Comparison of ENCODE assay signal across 9 mouse cellular contexts in genomic region chr4:115839956-115840355, GRCm38 (mm10). TPM values are rescaled to one million over a fixed set of nuclear protein-coding genes. Genes with fewer than 3 reads are reported as not detected.
DNase-seq lines count a peak whose midpoint lies in the region; ATAC-seq and TF ChIP-seq lines count a peak whose summit lies in the region.
"Had no signal": no experiment of that assay in that cellular context is flagged by ENCODE, and none has a peak within 500 bp of the region (broad histone marks: within the 10 kb centered on the region; RNA-seq: fewer than 3 reads in every experiment).

No protein-coding gene starts in this region.

- no peak for TF ChIP-seq CTCF in layer of hippocampus, adult 2 months (conservative IDR thresholded peaks at IDR 0.05)

- 71% methylated on average over 4 of the region's 4 CpGs for WGBS in forebrain, embryonic 10.5 days
- 60% methylated on average over 4 of the region's 4 CpGs for WGBS in midbrain, embryonic 14.5 days

- no peaks in the 10 kb centered on the region for H3K27me3 ChIP-seq in forebrain, embryonic 10.5 days (ENCODE audit: poor library complexity, severe bottlenecking)
- H3K27me3 ChIP-seq in midbrain, embryonic 14.5 days (ENCODE audit: control insufficient read depth, insufficient read depth, low read length) = no peaks in the 10 kb centered on the region

- H3K4me3 ChIP-seq in layer of hippocampus, adult 2 months = peak overlapping the region; percentile 93
- H3K4me3 ChIP-seq in forebrain, embryonic 10.5 days = peak overlapping the region; percentile 84
- H3K4me3 ChIP-seq in midbrain, embryonic 14.5 days (replicated peaks; ENCODE audit: low read depth, low read length) = peak overlapping the region; percentile 59

- H3K36me3 ChIP-seq in forebrain, embryonic 10.5 days (replicated peaks) = 0 out of 2 replicates have a peak, but pooled peaks cover 2% of the 10 kb centered on the region
- H3K36me3 ChIP-seq in midbrain, embryonic 14.5 days (ENCODE audit: control insufficient read depth, insufficient read depth, low read length) = no peaks in the 10 kb centered on the region

- peak overlapping the region; percentile 73 for H3K4me2 ChIP-seq in midbrain, embryonic 14.5 days (ENCODE audit: low read length)

- ATAC-seq in midbrain, embryonic 14.5 days (ENCODE audit: low FRiP score, low TSS enrichment) = no peak
- ATAC-seq in activated CD4-positive, CD25-positive, alpha-beta regulatory T cell, adult 4 months = no peak

- H3K4me1 ChIP-seq in forebrain, embryonic 10.5 days = peaks cover 27% of the 10 kb centered on the region
- peaks cover 3% of the 10 kb centered on the region for H3K4me1 ChIP-seq in midbrain, embryonic 14.5 days (ENCODE audit: control insufficient read depth, insufficient read depth, low read length)

- 0 out of 2 replicates have a peak overlapping the region, but pooled peaks have one; percentile 86 for H3K27ac ChIP-seq in layer of hippocampus, adult 2 months
- no peak overlapping the region for H3K27ac ChIP-seq in forebrain, embryonic 10.5 days
- no peak overlapping the region for H3K27ac ChIP-seq in midbrain, embryonic 14.5 days (replicated peaks; ENCODE audit: low read depth, low read length)

- DNase-seq in layer of hippocampus, adult 2 months (ENCODE audit: low spot score in 2 of 2) = no peak
- DNase-seq in layer of hippocampus, postnatal 25 days (ENCODE audit: extremely low spot score in 1 of 2, low spot score in 1 of 2) = no peak
- no peak for DNase-seq in forebrain, embryonic 10.5 days (ENCODE audit: extremely low spot score, low spot score)
- DNase-seq in kidney, postnatal 10 days = peak; percentile 20
- no peak for DNase-seq in midbrain, embryonic 14.5 days
- no peak for DNase-seq in layer of hippocampus, adult 18-20 months (ENCODE audit: low spot score in 2 of 2)
- DNase-seq in ovary, postnatal 14 days (ENCODE audit: low spot score) = no peak

- H3K9ac ChIP-seq in midbrain, embryonic 14.5 days (replicated peaks; ENCODE audit: low read length) = no peak overlapping the region

- no peaks in the 10 kb centered on the region for H3K9me3 ChIP-seq in forebrain, embryonic 10.5 days
- H3K9me3 ChIP-seq in midbrain, embryonic 14.5 days (ENCODE audit: control insufficient read depth, low read length) = no peaks in the 10 kb centered on the region

RNA-seq across cellular contexts. Expression of gene Mknk1, which starts 1.0 kb away (rescaled TPM):
- 10 to 100 TPM; 49.5 to 55.6 TPM for total RNA-seq in layer of hippocampus, adult 2 months (2021)
- total RNA-seq in layer of hippocampus, postnatal 25 days (2021) = 10 to 100 TPM; 39.5 to 53.9 TPM
- 26.5 and 26.8 TPM in 2 replicates for polyA plus RNA-seq in forebrain, embryonic 10.5 days (2016; fragmentation: Nextera tagmentation; extraction: Ambion mirVana)
- polyA plus RNA-seq in midbrain, embryonic 14.5 days (2014; fragmentation: Nextera tagmentation; extraction: Ambion mirVana) = 16.0 and 18.0 TPM in 2 replicates
- polyA plus RNA-seq in activated CD4-positive, CD25-positive, alpha-beta regulatory T cell, adult 4 months (2017; shearing (Covaris generic)) = 10 to 100 TPM; 30.7 to 46.8 TPM
- total RNA-seq in layer of hippocampus, adult 18-20 months (2021) = 10 to 100 TPM; 40.4 to 45.2 TPM

RNA-seq across cellular contexts. Expression of gene Mob3c, which starts 12.1 kb away (rescaled TPM):
- 1 to 10 TPM; 4.8 to 5.0 TPM for total RNA-seq in layer of hippocampus, adult 2 months (2021)
- total RNA-seq in layer of hippocampus, postnatal 25 days (2021) = 1 to 10 TPM; 5.1 to 5.3 TPM
- polyA plus RNA-seq in forebrain, embryonic 10.5 days (2016; fragmentation: Nextera tagmentation; extraction: Ambion mirVana) = 2.7 and 3.9 TPM in 2 replicates
- 2.5 and 4.1 TPM in 2 replicates for polyA plus RNA-seq in midbrain, embryonic 14.5 days (2014; fragmentation: Nextera tagmentation; extraction: Ambion mirVana)
- 10 to 100 TPM in 1 of 2 experiments, 1 to 10 TPM in 1; 10.0 to 13.4 TPM for polyA plus RNA-seq in activated CD4-positive, CD25-positive, alpha-beta regulatory T cell, adult 4 months (2017; shearing (Covaris generic))
- 1 to 10 TPM; 4.0 to 6.5 TPM for total RNA-seq in layer of hippocampus, adult 18-20 months (2021)

RNA-seq across cellular contexts. Expression of gene Kncn, which starts 44.2 kb away (rescaled TPM):
- total RNA-seq in layer of hippocampus, adult 2 months (2021) = under 1 TPM; 0.41 to 0.42 TPM
- total RNA-seq in layer of hippocampus, postnatal 25 days (2021) = under 1 TPM in 1 of 2 experiments, not detected in 1; 0.22 TPM
- not detected in 2 replicates for polyA plus RNA-seq in forebrain, embryonic 10.5 days (2016; fragmentation: Nextera tagmentation; extraction: Ambion mirVana)
- 0.15 and 0.24 TPM in 2 replicates for polyA plus RNA-seq in midbrain, embryonic 14.5 days (2014; fragmentation: Nextera tagmentation; extraction: Ambion mirVana)
- polyA plus RNA-seq in activated CD4-positive, CD25-positive, alpha-beta regulatory T cell, adult 4 months (2017; shearing (Covaris generic)) = not detected
- total RNA-seq in layer of hippocampus, adult 18-20 months (2021) = under 1 TPM in 1 of 2 experiments, not detected in 1; 0.30 TPM
- total RNA-seq: neutrophil, adult 5-6 weeks had no signal

RNA-seq across cellular contexts. Expression of gene 6430628N08Rik, which starts 50.5 kb away (rescaled TPM):
- total RNA-seq in layer of hippocampus, adult 2 months (2021) = not detected
- under 1 TPM in 1 of 2 experiments, not detected in 1; 0.22 TPM for total RNA-seq in layer of hippocampus, postnatal 25 days (2021)
- 0.16 TPM in 1 of 2 replicates, not detected in the other for polyA plus RNA-seq in forebrain, embryonic 10.5 days (2016; fragmentation: Nextera tagmentation; extraction: Ambion mirVana)
- not detected in 2 replicates for polyA plus RNA-seq in midbrain, embryonic 14.5 days (2014; fragmentation: Nextera tagmentation; extraction: Ambion mirVana)
- not detected for polyA plus RNA-seq in activated CD4-positive, CD25-positive, alpha-beta regulatory T cell, adult 4 months (2017; shearing (Covaris generic))
- under 1 TPM in 1 of 2 experiments, not detected in 1; 0.20 TPM for total RNA-seq in layer of hippocampus, adult 18-20 months (2021)
- total RNA-seq: neutrophil, adult 5-6 weeks had no signal

RNA-seq across cellular contexts. Expression of gene Atpaf1, which starts 55.3 kb away (rescaled TPM):
- total RNA-seq in layer of hippocampus, adult 2 months (2021) = 10 to 100 TPM; 54.2 to 60.9 TPM
- 10 to 100 TPM; 45.7 to 51.8 TPM for total RNA-seq in layer of hippocampus, postnatal 25 days (2021)
- 45.8 and 56.3 TPM in 2 replicates for polyA plus RNA-seq in forebrain, embryonic 10.5 days (2016; fragmentation: Nextera tagmentation; extraction: Ambion mirVana)
- polyA plus RNA-seq in midbrain, embryonic 14.5 days (2014; fragmentation: Nextera tagmentation; extraction: Ambion mirVana) = 37.8 and 44.3 TPM in 2 replicates
- 10 to 100 TPM; 22.3 to 25.4 TPM for polyA plus RNA-seq in activated CD4-positive, CD25-positive, alpha-beta regulatory T cell, adult 4 months (2017; shearing (Covaris generic))
- 10 to 100 TPM; 65.5 to 66.4 TPM for total RNA-seq in layer of hippocampus, adult 18-20 months (2021)
